Mouse (Mus musculus): ENCODE results near the gene Fam184b. TPM values are rescaled to one million over a fixed set of nuclear protein-coding genes. Genes with fewer than 3 reads are reported as not detected.
A peak's percentile ranks its signal among the peaks of the same experiment; 100 is the strongest.
"Not testable (repeated sequence)": the region's sequence is repeated elsewhere in the genome, so short reads cannot be mapped to it uniquely, and the experiment has no call there.

Fam184b gene
- polyA plus RNA-seq, 1 experiment = not detected

DNA sequence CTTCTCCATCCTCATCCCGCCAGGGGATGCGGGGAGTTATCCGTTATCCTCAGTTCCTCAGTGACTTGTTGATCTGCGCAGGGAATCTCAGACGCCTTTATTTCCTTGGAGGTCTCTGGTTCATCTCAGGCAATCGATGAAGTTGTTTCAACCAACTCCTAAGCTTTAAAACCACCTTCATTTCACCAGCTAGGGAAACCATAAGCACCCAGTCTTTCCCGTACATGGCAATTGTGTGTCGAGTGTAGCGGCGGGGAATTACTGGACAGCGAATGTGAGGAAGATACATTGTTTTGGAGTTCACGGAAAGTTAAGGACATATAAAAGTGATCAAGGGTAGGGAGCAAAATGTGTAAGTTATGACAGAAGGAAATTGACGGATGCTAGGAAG lies 30.9 kb upstream of the Fam184b start:
- peak overlapping the region; percentile 61 for H3K4me3 ChIP-seq (ENCODE audit: insufficient read depth, low read depth, low read length)
- WGBS = under 1% methylated on average over 13 of the region's 13 CpGs
- 0 out of 2 replicates have a peak, but pooled peaks cover 4% of the 10 kb centered on the region for H3K4me1 ChIP-seq (ENCODE audit: control insufficient read depth, insufficient read depth, low read length)
- no peak overlapping the region for H3K27ac ChIP-seq (ENCODE audit: insufficient read depth, low read depth, low read length)
- TF ChIP-seq POLR2A (IDR thresholded peaks at IDR 0.05; ENCODE audit: insufficient read depth, low read depth, low read length) = no peak

DNA sequence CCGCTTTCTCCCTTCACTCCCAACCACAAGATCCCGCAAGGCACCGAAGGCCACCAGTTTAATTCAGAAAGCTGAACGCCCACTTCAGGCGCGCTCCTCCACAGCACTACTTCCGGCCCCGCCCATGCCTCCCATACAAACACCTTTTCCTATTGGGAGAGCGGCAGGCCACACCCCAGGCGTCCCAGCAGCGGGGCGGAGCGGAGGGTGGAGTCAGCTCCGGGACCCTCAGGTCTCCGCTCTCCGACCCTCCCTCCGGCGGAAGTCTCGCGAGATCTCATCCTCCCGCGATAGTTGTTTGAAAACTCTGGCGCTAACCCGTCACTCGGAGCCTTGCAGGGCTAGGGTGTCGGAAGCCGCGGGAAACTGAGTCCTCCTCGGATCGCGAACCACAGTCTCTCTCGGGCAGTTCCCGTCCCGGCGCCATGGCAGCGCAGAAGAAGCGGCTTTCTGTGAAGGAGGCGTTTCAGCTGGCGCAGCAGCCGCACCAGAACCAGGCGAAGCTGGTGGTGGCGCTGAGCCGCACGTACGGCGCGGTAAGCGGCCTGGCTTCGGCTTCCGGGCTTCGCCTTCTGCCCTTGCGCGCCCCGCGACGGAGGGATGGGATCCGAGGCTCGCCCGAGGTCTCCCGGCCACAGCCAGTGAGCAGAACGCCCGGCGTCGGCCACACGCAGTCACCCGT lies 30.3 kb upstream of the Fam184b start, which contains the start of gene Ncapg:
Ncapg (plus strand) TSS at position 322 of the 682 bp plus-strand sequence.
- no peak within 1 kb of the TSS for H3K27ac ChIP-seq (ENCODE audit: insufficient read depth, low read depth, low read length)
- peak within 1 kb of the TSS; percentile 61 for H3K4me3 ChIP-seq (ENCODE audit: insufficient read depth, low read depth, low read length)
- WGBS = under 1% methylated on average over 66 of the region's 66 CpGs
- TF ChIP-seq POLR2A (IDR thresholded peaks at IDR 0.05; ENCODE audit: insufficient read depth, low read depth, low read length) (peak; percentile 43; the same call in 1 of the 2 replicates), CTCF (IDR thresholded peaks at IDR 0.05; ENCODE audit: insufficient read depth, low read depth, low read length) (no peak)
- H3K4me1 ChIP-seq (ENCODE audit: control insufficient read depth, insufficient read depth, low read length) = 0 out of 2 replicates have a peak, but pooled peaks cover 4% of the 10 kb centered on the region

DNA sequence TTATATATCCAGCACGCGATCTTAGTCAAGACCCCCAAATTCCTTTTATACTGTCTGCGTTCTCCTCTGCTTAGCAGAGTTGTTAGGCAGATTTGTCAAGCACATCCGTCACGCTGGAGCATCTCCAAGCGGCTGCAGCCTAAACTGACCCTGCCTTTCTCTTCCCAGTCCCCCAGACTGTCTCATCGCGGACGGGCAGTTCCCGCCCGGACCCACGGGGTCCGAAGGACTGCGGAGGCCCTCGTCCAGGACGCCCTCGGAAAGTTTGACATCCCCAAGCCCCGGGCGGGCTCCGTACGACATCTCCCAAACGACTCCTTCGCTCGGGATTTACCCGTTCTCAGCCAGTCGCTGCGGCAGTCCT lies 29.8 kb upstream of the Fam184b start:
- under 1% methylated on average over 27 of the region's 27 CpGs for WGBS
- TF ChIP-seq CTCF (IDR thresholded peaks at IDR 0.05; ENCODE audit: insufficient read depth, low read depth, low read length) (no peak), POLR2A (IDR thresholded peaks at IDR 0.05; ENCODE audit: insufficient read depth, low read depth, low read length) (no peak)
- H3K4me3 ChIP-seq (ENCODE audit: insufficient read depth, low read depth, low read length) = peak overlapping the region; percentile 61
- H3K4me1 ChIP-seq (ENCODE audit: control insufficient read depth, insufficient read depth, low read length) = 0 out of 2 replicates have a peak, but pooled peaks cover 4% of the 10 kb centered on the region
- H3K27ac ChIP-seq (ENCODE audit: insufficient read depth, low read depth, low read length) = no peak overlapping the region

DNA sequence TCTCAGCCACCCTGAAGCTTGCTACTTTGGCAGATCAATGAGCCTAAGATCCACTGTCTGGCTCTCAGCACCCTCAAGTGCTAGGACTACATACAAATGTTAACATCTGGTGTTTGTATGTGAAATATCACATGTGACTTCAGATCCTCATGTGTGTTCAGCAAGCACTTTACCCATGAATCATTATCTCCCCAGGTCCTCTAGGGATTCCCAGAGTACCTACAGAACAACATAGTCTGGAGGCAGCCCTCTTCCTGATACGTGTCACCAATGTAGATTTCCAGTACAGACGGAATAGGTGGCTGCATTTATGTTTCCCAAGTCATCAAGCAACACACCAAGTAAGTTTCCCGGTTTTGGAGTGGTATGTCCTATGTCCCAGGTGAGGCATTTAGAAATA lies 29.4 kb upstream of the Fam184b start:
- H3K27ac ChIP-seq (ENCODE audit: insufficient read depth, low read depth, low read length) = no peak overlapping the region
- 0 out of 2 replicates have a peak, but pooled peaks cover 4% of the 10 kb centered on the region for H3K4me1 ChIP-seq (ENCODE audit: control insufficient read depth, insufficient read depth, low read length)
- peak overlapping the region; percentile 61; the same call in 1 of the 2 replicates for H3K4me3 ChIP-seq (ENCODE audit: insufficient read depth, low read depth, low read length)
- TF ChIP-seq CTCF (IDR thresholded peaks at IDR 0.05; ENCODE audit: insufficient read depth, low read depth, low read length) = no peak
- no peak for TF ChIP-seq POLR2A (IDR thresholded peaks at IDR 0.05; ENCODE audit: insufficient read depth, low read depth, low read length)
- 0% methylated on average over 3 of the region's 3 CpGs for WGBS

DNA sequence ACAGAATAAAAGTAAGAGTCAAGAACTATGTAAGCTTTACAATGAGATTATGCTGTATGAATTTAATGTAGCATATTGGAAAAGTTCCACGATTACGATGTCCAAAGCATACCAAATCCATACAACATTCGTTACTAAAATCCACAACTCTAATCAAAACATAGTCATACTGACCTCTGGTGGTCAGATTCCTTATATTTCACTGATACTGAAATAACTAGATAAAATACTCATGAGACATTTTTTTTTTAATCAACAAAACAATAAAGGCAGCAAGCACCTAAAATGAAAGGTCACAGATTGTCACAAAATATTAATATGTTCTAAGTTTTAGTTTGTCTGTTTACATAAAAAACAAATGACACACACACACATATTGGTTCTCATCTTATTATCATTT lies 28.9 kb upstream of the Fam184b start:
- H3K4me3 ChIP-seq (ENCODE audit: insufficient read depth, low read depth, low read length) = no peak overlapping the region
- H3K27ac ChIP-seq (ENCODE audit: insufficient read depth, low read depth, low read length) = no peak overlapping the region
- 2% methylated on average over 3 of the region's 3 CpGs for WGBS
- 0 out of 2 replicates have a peak, but pooled peaks cover 4% of the 10 kb centered on the region for H3K4me1 ChIP-seq (ENCODE audit: control insufficient read depth, insufficient read depth, low read length)
- no peak for TF ChIP-seq POLR2A (IDR thresholded peaks at IDR 0.05; ENCODE audit: insufficient read depth, low read depth, low read length)
- TF ChIP-seq CTCF (IDR thresholded peaks at IDR 0.05; ENCODE audit: insufficient read depth, low read depth, low read length) = no peak

DNA sequence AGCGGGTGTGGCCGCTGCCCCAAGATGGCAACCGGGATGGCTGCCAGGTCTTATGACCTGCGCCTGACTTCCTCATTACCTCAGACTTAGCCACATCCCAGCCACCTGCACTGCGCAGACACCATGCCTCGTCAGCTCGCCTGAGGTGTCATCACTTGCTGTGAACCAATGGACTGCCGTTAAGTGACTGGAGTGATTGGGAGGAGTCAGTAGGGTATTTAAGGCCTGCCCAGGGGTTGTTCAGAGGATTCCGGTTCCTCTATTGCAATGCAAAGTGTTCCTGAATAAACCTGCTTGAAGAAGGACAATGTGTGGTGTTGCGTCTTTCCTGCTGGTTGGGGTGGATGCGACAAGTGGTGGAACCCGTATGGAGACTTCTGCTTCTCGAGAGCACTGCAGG lies 19.0 kb upstream of the Fam184b start:
- not testable (repeated sequence) for H3K27ac ChIP-seq (ENCODE audit: insufficient read depth, low read depth, low read length); H3K4me3 ChIP-seq (ENCODE audit: insufficient read depth, low read depth, low read length); H3K4me1 ChIP-seq (ENCODE audit: control insufficient read depth, insufficient read depth, low read length)
- 97% methylated on average over 13 of the region's 13 CpGs for WGBS

DNA sequence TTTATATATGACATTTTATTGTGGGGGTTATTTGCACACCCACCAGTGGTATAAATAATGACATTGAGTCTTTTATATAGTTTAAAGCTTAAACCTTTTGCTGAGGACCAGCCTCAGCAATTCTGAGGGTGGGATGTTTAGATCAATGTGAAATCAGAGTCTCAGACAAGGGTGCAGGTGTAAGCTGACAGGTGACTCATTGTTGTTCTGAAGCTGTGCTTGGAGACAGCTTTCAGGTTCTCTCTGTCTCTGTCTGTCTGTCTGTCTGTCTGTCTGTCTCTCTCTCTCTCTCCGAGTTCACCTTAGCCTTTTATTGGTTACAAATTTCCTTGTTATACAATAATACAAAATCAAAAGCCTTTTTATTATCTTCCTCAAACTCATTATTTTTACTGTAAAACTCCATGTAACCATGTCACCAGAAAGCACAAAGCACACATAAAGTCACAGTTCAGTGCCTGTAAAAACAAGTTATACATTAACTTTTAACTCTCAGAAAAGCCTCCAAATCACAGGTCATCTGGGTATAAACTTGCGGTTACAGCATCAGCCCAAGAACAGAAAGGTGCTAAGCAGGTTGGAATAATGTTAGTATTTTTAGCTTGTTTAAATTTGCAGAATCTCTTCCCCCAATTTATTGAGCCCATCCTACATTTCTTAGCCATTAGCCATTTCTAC lies 11.8 kb upstream of the Fam184b start:
- no peak for TF ChIP-seq CTCF (IDR thresholded peaks at IDR 0.05; ENCODE audit: insufficient read depth, low read depth, low read length)
- TF ChIP-seq POLR2A (IDR thresholded peaks at IDR 0.05; ENCODE audit: insufficient read depth, low read depth, low read length) = no peak
- no peak overlapping the region for H3K27ac ChIP-seq (ENCODE audit: insufficient read depth, low read depth, low read length)
- H3K4me1 ChIP-seq (ENCODE audit: control insufficient read depth, insufficient read depth, low read length) = no peaks in the 10 kb centered on the region
- 90% methylated on average over 2 of the region's 2 CpGs for WGBS
- H3K4me3 ChIP-seq (ENCODE audit: insufficient read depth, low read depth, low read length) = no peak overlapping the region

DNA sequence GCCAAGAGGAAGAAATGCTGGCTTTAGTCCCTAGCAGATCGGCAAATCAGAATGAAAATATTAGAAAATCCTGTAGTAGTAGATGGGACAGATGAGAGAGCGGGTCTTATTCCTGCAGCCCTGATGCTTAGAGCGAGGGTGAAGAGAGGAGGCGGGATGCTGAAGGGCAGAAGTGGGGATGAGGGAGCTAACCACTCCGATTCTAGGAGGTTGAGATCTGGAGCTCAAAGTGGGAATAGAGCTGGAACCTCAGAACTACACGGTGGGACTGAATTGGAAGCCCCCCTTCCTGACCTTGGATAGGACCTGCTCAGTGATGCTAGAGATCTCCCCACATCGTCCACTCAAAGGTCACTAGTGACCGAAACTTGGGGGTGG lies 290 bp upstream of the Fam184b start:
- Histone ChIP-seq H3K4me3 (ENCODE audit: insufficient read depth, low read depth, low read length) (peak overlapping the region; percentile 77), H3K27ac (ENCODE audit: insufficient read depth, low read depth, low read length) (no peak overlapping the region; the same call in 1 of the 2 replicates)
- WGBS = under 1% methylated on average over 8 of the region's 8 CpGs

DNA sequence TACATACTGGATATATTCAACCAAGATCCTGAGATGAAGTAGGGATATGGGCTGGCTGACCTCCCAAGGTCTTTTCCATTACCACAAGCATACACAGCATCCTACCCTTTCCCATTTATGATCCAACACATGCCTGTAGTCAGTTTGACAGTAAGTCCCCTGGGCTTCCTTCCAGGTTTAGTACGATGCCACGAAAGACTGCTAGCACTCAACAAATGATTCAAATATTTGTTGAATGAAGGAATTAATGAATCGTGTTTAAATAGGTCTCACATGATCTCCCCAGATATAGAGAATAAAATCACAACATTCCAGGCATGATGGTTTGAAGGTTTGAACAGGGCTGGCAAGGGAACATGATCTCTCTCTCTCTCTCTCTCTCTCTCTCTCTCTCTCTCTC lies 1.0 kb downstream of the Fam184b start:
- WGBS = 14% methylated on average over 3 of the region's 3 CpGs
- H3K4me1 ChIP-seq (ENCODE audit: control insufficient read depth, insufficient read depth, low read length) = 0 out of 2 replicates have a peak, but pooled peaks cover 3% of the 10 kb centered on the region
- H3K27ac ChIP-seq (ENCODE audit: insufficient read depth, low read depth, low read length) = peak overlapping the region; percentile 54
- peak overlapping the region; percentile 77 for H3K4me3 ChIP-seq (ENCODE audit: insufficient read depth, low read depth, low read length)
- TF ChIP-seq POLR2A (IDR thresholded peaks at IDR 0.05; ENCODE audit: insufficient read depth, low read depth, low read length) (no peak), CTCF (IDR thresholded peaks at IDR 0.05; ENCODE audit: insufficient read depth, low read depth, low read length) (no peak)

More for the DNA sequence above, 290 bp upstream of the Fam184b start:
- TF ChIP-seq POLR2A (IDR thresholded peaks at IDR 0.05; ENCODE audit: insufficient read depth, low read depth, low read length) (no peak), CTCF (IDR thresholded peaks at IDR 0.05; ENCODE audit: insufficient read depth, low read depth, low read length) (no peak)
- 0 out of 2 replicates have a peak, but pooled peaks cover 3% of the 10 kb centered on the region for H3K4me1 ChIP-seq (ENCODE audit: control insufficient read depth, insufficient read depth, low read length)
